Mouse (Mus musculus) myocyte (in vitro differentiated cells): ENCODE data around the gene Rims1. TPM values are rescaled to one million over a fixed set of nuclear protein-coding genes. Genes with fewer than 3 reads are reported as not detected.

Experiments used
- H3K27me3 ChIP-seq: one replicate; pipeline ENCODE4 v1.6.1; 2011; ENCODE audit not compliant: control insufficient read depth, insufficient read depth, insufficient read length
- H3K36me3 ChIP-seq: one replicate; pipeline ENCODE4 v1.6.1; 2011; ENCODE audit not compliant: control insufficient read depth, insufficient read depth
- H3K4me2 ChIP-seq: one replicate; pipeline ENCODE4 v1.6.1; 2011; ENCODE audit warnings: low read depth, control low read depth
- H3K4me3 ChIP-seq: one replicate; pipeline ENCODE4 v1.5.1; 2011; ENCODE audit warnings: mild to moderate bottlenecking, control low read depth, moderate library complexity
- H3K79me2 ChIP-seq: one replicate; pipeline ENCODE4 v1.6.1; 2011; ENCODE audit not compliant: control insufficient read depth, insufficient read depth
- H3ac ChIP-seq: one replicate; pipeline ENCODE4 v1.6.1; 2011; ENCODE audit not compliant: control insufficient read depth, insufficient read length
- CEBPB ChIP-seq: IDR thresholded peaks from 2 replicates; pipeline ENCODE4 v1.6.1; 2011; ENCODE audit warnings: mild to moderate bottlenecking, moderate library complexity; ENCODE audit not compliant: poor library complexity, insufficient read depth, severe bottlenecking
- E2F4 ChIP-seq: IDR thresholded peaks from one replicate; pipeline ENCODE4 v1.6.1; 2011; ENCODE audit warnings: mild to moderate bottlenecking, control low read depth, moderate library complexity; ENCODE audit not compliant: insufficient read depth
- MAX ChIP-seq: IDR thresholded peaks from one replicate; pipeline ENCODE4 v1.6.1; 2011; ENCODE audit warnings: low read depth, mild to moderate bottlenecking, control low read depth
- MYOD1 ChIP-seq, 3 experiments: IDR thresholded peaks; one replicate each; pipeline ENCODE4 v1.6.1; 2011; ENCODE audit warnings: control low read depth in 2 of 3, low read depth in 2 of 3, mild to moderate bottlenecking in 2 of 3, moderate library complexity in 1 of 3; ENCODE audit not compliant: insufficient read length in 2 of 3, control insufficient read depth in 1 of 3
- MYOG ChIP-seq, 3 experiments: IDR thresholded peaks; one replicate each; pipeline ENCODE4 v1.6.1; 2011; ENCODE audit warnings: control low read depth in 2 of 3, low read depth in 2 of 3, mild to moderate bottlenecking in 2 of 3; ENCODE audit not compliant: insufficient read length in 2 of 3, control insufficient read depth in 1 of 3, insufficient read depth in 1 of 3
- POLR2A ChIP-seq: IDR thresholded peaks from one replicate; pipeline ENCODE4 v1.6.1; 2011; ENCODE audit warnings: low read depth, mild to moderate bottlenecking, control low read depth, moderate library complexity; ENCODE audit not compliant: insufficient read length
- POLR2AphosphoS2 ChIP-seq: IDR thresholded peaks from one replicate; pipeline ENCODE4 v1.6.1; 2011; ENCODE audit warnings: low read depth, control low read depth; ENCODE audit not compliant: insufficient read length
- REST ChIP-seq: IDR thresholded peaks from one replicate; pipeline ENCODE4 v1.6.1; 2011; ENCODE audit warnings: mild to moderate bottlenecking, control low read depth, moderate library complexity; ENCODE audit not compliant: insufficient read depth, insufficient read length
- SRF ChIP-seq: IDR thresholded peaks from one replicate; pipeline ENCODE4 v1.6.1; 2011; ENCODE audit warnings: low read depth; ENCODE audit not compliant: control insufficient read depth, insufficient read length
- TCF12 ChIP-seq: IDR thresholded peaks from one replicate; pipeline ENCODE4 v1.6.1; 2011; ENCODE audit warnings: mild to moderate bottlenecking, control low read depth; ENCODE audit not compliant: poor library complexity, insufficient read depth, severe bottlenecking
- TCF3 ChIP-seq: IDR thresholded peaks from one replicate; pipeline ENCODE4 v1.6.1; 2011; ENCODE audit warnings: low read depth, control low read depth; ENCODE audit not compliant: insufficient read length
- USF1 ChIP-seq: IDR thresholded peaks from one replicate; pipeline ENCODE4 v1.6.1; 2011; ENCODE audit warnings: low read depth, mild to moderate bottlenecking, control low read depth, moderate library complexity
- polyA plus RNA-seq: library from polyadenylated mRNA; unstranded; fragments of >200 nt; fragmentation: generic; extraction: Trizol; gene quantifications from one replicate; pipeline ENCODE4 v1.2.1, GENCODE M21; 2012; ENCODE audit warnings: missing spikeins

Gene Rims1
- polyA plus RNA-seq, 1 experiment: not detected

DNA sequence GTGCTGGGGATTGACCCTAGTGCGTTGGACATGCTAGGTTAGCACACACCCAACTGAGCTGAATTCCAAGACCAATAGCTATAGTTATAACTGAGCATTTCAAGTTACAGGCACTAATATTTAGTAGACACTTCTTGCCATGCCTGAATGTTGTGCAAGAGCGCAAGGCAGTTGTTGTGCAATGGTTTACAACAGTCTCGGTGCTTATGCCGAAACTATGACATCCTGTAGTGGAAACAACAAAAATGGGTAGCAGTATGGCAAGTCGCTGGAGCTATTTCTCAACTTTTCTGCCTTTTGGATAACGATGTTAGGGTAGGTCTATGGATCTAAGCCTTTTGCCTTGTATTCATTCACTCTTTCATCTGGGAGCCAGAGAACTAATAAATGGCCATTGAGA, 68.3 kb downstream of the Rims1 start:
- Histone ChIP-seq H3K4me3 (no peak overlapping the region), H3ac (no peak overlapping the region), H3K4me2 (no peak overlapping the region), H3K79me2 (no peaks in the 10 kb centered on the region), H3K36me3 (no peaks in the 10 kb centered on the region), H3K27me3 (no peaks in the 10 kb centered on the region)
- no peak for TF ChIP-seq CEBPB
- no peak for TF ChIP-seq MYOG (IDR thresholded peaks at IDR 0.05; ENCODE audit: control insufficient read depth in 1 of 3, insufficient read depth in 1 of 3, insufficient read length in 2 of 3, low read depth in 2 of 3)
- no peak for TF ChIP-seq POLR2A
- no peak for TF ChIP-seq USF1
- no peak for TF ChIP-seq SRF
- TF ChIP-seq E2F4: no peak

DNA sequence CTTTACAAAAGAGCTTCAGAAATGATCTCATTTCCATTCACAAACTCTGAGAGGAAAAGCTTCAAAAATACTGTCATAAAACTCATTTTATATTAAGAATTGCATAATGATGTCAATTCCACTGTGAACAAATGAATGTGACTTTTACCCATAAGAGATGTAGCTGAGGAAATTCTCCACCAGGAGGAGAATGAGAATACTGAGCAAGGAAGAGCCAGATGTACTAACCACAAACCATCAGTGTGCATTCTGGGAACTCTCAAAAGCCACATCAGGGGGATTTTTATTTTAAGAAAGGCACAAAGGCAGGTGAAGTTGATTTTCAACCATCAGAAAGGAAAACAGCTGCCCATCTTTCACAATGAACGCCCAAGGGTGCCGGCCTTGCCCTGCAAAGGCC, 71.4 kb downstream of the Rims1 start:
- Histone ChIP-seq H3K79me2 (no peaks in the 10 kb centered on the region), H3K36me3 (no peaks in the 10 kb centered on the region), H3K4me3 (no peak overlapping the region), H3K27me3 (no peaks in the 10 kb centered on the region), H3K4me2 (no peak overlapping the region), H3ac (no peak overlapping the region)
- TF ChIP-seq TCF12: no peak
- TF ChIP-seq POLR2A: no peak
- no peak for TF ChIP-seq MYOG (IDR thresholded peaks at IDR 0.05; ENCODE audit: control insufficient read depth in 1 of 3, insufficient read depth in 1 of 3, insufficient read length in 2 of 3, low read depth in 2 of 3)
- no peak for TF ChIP-seq MAX
- TF ChIP-seq CEBPB: no peak
- TF ChIP-seq REST: no peak
- no peak for TF ChIP-seq E2F4
- TF ChIP-seq SRF: no peak
- TF ChIP-seq TCF3: no peak
- no peak for TF ChIP-seq MYOD1 (IDR thresholded peaks at IDR 0.05; ENCODE audit: control insufficient read depth in 1 of 3, insufficient read length in 2 of 3, low read depth in 2 of 3)
- no peak for TF ChIP-seq USF1
- no peak for TF ChIP-seq POLR2AphosphoS2

DNA sequence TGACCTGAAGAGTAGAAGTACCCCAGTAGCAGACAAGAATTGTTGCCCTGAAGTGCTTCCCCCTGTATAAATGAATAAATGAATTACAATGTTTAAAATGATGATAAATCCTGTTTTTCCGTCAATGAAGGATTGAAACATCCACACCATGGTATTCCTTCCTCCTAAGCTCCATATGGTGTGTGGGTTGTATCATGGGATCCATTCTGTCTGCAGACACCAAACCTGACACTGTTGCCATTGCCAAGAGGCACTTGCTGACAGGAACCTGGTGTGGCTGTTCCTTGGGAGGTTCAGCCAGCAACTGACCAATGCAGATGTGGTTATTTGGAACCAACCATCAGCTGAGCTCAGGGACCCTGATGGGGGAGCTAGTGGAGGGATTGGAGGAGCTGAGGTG, 72.5 kb downstream of the Rims1 start:
- TF ChIP-seq USF1: no peak
- Histone ChIP-seq H3K79me2 (no peaks in the 10 kb centered on the region), H3ac (no peak overlapping the region), H3K4me2 (no peak overlapping the region), H3K4me3 (no peak overlapping the region), H3K27me3 (no peaks in the 10 kb centered on the region), H3K36me3 (no peaks in the 10 kb centered on the region)

DNA sequence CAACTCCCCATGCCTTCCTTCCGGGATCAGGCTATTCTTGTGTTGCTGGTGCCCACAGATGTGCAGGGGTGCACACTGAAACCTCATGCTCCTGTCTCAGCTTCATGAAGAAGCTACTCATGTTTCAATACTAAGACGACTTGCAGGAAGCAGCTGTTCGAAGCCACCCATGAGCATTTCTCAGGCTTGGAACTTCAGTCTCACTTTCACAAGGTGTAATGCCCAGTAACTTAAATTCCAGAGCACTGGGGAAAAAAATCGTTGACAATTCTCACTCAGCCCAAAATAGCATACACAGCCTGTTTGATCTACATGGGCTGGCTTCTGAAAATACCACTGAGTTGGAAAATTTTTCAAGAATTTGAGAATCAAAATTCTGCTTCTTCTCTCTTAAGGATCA, 77.6 kb downstream of the Rims1 start:
- H3K4me3 ChIP-seq: no peak overlapping the region
- H3K27me3 ChIP-seq: no peaks in the 10 kb centered on the region
- TF ChIP-seq TCF3: no peak
- TF ChIP-seq USF1: no peak
- no peak for TF ChIP-seq TCF12
- no peak for TF ChIP-seq POLR2A
- TF ChIP-seq MAX: no peak
- no peak for TF ChIP-seq E2F4
- no peak for TF ChIP-seq POLR2AphosphoS2
- no peak for TF ChIP-seq MYOD1 (IDR thresholded peaks at IDR 0.05; ENCODE audit: control insufficient read depth in 1 of 3, insufficient read length in 2 of 3, low read depth in 2 of 3)
- no peak for TF ChIP-seq SRF
- no peak for TF ChIP-seq MYOG (IDR thresholded peaks at IDR 0.05; ENCODE audit: control insufficient read depth in 1 of 3, insufficient read depth in 1 of 3, insufficient read length in 2 of 3, low read depth in 2 of 3)
- TF ChIP-seq REST: no peak
- no peak for TF ChIP-seq CEBPB
- no peak overlapping the region for H3ac ChIP-seq
- no peaks in the 10 kb centered on the region for H3K36me3 ChIP-seq
- H3K4me2 ChIP-seq: no peak overlapping the region
- no peaks in the 10 kb centered on the region for H3K79me2 ChIP-seq

DNA sequence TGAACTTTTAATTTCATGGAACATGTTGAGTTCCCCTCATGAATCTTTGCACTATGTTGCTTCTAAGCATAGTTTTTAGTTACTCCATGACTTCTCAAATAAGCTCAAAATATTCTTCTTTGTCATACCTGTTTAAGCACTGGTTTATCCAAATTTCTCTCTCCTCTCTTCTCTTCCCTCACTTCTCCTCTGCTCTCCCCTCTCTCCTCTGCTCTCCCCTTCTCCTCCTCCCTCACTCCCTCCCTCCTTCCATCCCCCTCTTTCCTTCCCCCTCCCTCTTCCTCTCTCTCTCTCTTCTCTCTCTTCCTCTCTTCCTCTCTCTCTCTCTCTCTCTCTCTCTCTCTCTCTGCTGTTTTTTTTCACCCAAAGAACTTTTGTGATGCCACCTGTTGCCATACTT, 84.1 kb downstream of the Rims1 start:
- no peaks in the 10 kb centered on the region for H3K36me3 ChIP-seq
- no peak overlapping the region for H3K4me3 ChIP-seq
- H3K4me2 ChIP-seq: no peak overlapping the region
- no peak for TF ChIP-seq REST
- no peak for TF ChIP-seq USF1
- no peak overlapping the region for H3ac ChIP-seq
- no peaks in the 10 kb centered on the region for H3K27me3 ChIP-seq
- H3K79me2 ChIP-seq: no peaks in the 10 kb centered on the region

DNA sequence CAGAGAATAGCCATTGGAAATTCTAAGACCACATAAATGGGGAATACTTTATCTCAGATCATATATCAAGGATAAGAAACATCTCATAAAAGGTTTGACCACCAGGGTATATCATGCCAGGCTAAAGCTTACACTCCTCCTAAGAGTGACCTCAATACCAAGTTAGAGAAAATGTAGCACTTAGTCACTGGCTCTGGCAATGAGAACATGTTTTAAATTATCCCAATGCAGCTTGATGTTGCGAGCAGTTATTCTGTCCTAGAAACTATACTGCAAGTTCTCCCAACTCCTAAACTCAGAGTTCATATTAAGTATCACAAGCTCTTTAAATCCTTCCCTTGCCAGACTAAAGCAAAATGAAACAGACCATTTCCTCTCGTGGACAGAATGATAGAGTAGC, 85.1 kb downstream of the Rims1 start:
- Histone ChIP-seq H3K4me2 (no peak overlapping the region), H3ac (no peak overlapping the region), H3K36me3 (no peaks in the 10 kb centered on the region), H3K4me3 (no peak overlapping the region), H3K79me2 (no peaks in the 10 kb centered on the region), H3K27me3 (no peaks in the 10 kb centered on the region)
- TF ChIP-seq USF1: no peak
- TF ChIP-seq E2F4: no peak
- TF ChIP-seq MAX: no peak
- TF ChIP-seq POLR2AphosphoS2: no peak
- no peak for TF ChIP-seq TCF12
